Mouse (Mus musculus) liver, postnatal 0 days (tissue): ENCODE results near the gene Cnga1. TPM values are rescaled to one million over a fixed set of nuclear protein-coding genes. Genes with fewer than 3 reads are reported as not detected.

Experiments used
- ATAC-seq: fragments of 200-750 bp; cut with Nextera tagmentation; 2 replicates; pipeline ENCODE4 v1.8.0; 2017; ENCODE audit warnings: mild to moderate bottlenecking, moderate library complexity
- DNase-seq: peaks from one replicate; pipeline ENCODE4 v3.0.0-alpha.2; 2016
- H3K27ac ChIP-seq: fragments of 300-500 bp; sonication (generic); 2 replicates; pipeline ENCODE4 v1.5.1; 2014; ENCODE audit warnings: antibody characterized with exemption, moderate library complexity, mild to moderate bottlenecking, low read depth
- H3K27me3 ChIP-seq: fragments of 300-500 bp; sonication (generic); 2 replicates; pipeline ENCODE4 v1.6.1; 2014; ENCODE audit warnings: low read length, control low read depth, mixed read lengths; ENCODE audit not compliant: insufficient read depth
- H3K36me3 ChIP-seq: fragments of 300-500 bp; sonication (generic); replicated peaks from 2 replicates; pipeline ENCODE4 v1.6.1; 2014; ENCODE audit warnings: mild to moderate bottlenecking, control low read depth, low read length, moderate library complexity, mixed read lengths; ENCODE audit not compliant: insufficient read depth
- H3K4me1 ChIP-seq: fragments of 300-500 bp; sonication (generic); 2 replicates; pipeline ENCODE4 v1.6.1; 2014; ENCODE audit warnings: antibody characterized with exemption, mild to moderate bottlenecking, control low read depth; ENCODE audit not compliant: insufficient read depth
- H3K4me2 ChIP-seq: fragments of 300-500 bp; sonication (generic); 2 replicates; pipeline ENCODE4 v1.6.1; 2014; ENCODE audit warnings: low read depth, mild to moderate bottlenecking, low read length, moderate library complexity, mixed read lengths
- H3K4me3 ChIP-seq: fragments of 300-500 bp; sonication (generic); 2 replicates; pipeline ENCODE4 v1.5.1; 2014; ENCODE audit warnings: low read depth, low read length
- H3K9ac ChIP-seq: fragments of 300-500 bp; sonication (generic); replicated peaks from 2 replicates; pipeline ENCODE4 v1.6.1; 2014; ENCODE audit warnings: mild to moderate bottlenecking, moderate library complexity
- H3K9me3 ChIP-seq: fragments of 300-500 bp; sonication (generic); 2 replicates; pipeline ENCODE4 v1.6.1; 2016; ENCODE audit warnings: mild to moderate bottlenecking, control low read depth, low read length, mixed read lengths
- CTCF ChIP-seq: sonication (generic); IDR thresholded peaks from 2 replicates; pipeline ENCODE4 v1.5.1; 2016; ENCODE audit warnings: antibody characterized with exemption, low read depth
- EP300 ChIP-seq: IDR thresholded peaks from 2 replicates; pipeline ENCODE4 v1.6.1; 2016; ENCODE audit warnings: antibody characterized with exemption, low read depth, mild to moderate bottlenecking
- WGBS: fragments of 180-500 bp; shearing (Covaris S2); extraction: QIAGEN DNeasy Blood & Tissue Kit; methylation state at CpG from one replicate; pipeline ENCODE4 v1.1.7; 2014; ENCODE audit not compliant: insufficient replicate concordance; 5-methylcytosine and 5-hydroxymethylcytosine counted together
- polyA plus RNA-seq: library from polyadenylated mRNA; unstranded; fragments of >200 nt; fragmentation: Nextera tagmentation; extraction: Ambion mirVana; gene quantifications from 2 replicates; pipeline ENCODE4 v1.2.1, GENCODE M21; 2015

Gene Cnga1
- not detected in 2 replicates for polyA plus RNA-seq

- Histone ChIP-seq H3K9ac (no peak within 1 kb of the TSS), H3K4me3 (no peak within 1 kb of the TSS), H3K4me1 (peaks cover 8% of the 10 kb centered on the region), H3K9me3 (no peaks in the 10 kb centered on the region), H3K4me2 (no peak within 1 kb of the TSS), H3K27me3 (no peaks in the 10 kb centered on the region), H3K36me3 (no peaks in the 10 kb centered on the region), H3K27ac (no peak within 1 kb of the TSS)
- no peak for ATAC-seq
- no peak for TF ChIP-seq CTCF
- TF ChIP-seq EP300: no peak
- WGBS: 77% methylated on average over 1 of the region's 1 CpGs
- no peak for DNase-seq
These were observed at the start of gene Cnga1 for GRCm38 (mm10) chr5:72644175-72644574. Gene Cnga1 (minus strand): TSS chr5:72644275.

DNA sequence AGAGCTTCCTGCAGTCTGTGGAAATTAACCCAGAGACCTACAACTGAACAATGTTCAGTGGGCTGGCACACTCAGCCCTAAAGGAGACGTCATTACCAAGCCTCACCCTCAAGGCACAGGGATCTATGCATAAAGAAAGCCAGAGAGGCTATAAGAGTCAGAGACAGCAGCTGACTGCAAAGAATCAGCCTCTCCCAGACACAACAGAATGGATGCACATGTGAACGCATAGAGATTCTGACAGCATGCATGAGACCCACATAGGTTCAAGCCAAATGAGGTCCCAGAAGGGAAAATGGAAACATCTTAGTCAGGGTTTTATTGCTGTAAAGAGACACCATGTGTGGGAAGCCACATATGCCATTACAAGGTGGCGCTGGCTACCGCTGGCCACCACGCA is 46.4 kb upstream of the Cnga1 start:
- Histone ChIP-seq H3K9me3 (no peaks in the 10 kb centered on the region), H3K4me3 (no peak overlapping the region), H3K4me2 (no peak overlapping the region), H3K27ac (no peak overlapping the region), H3K9ac (no peak overlapping the region), H3K36me3 (no peaks in the 10 kb centered on the region), H3K4me1 (no peaks in the 10 kb centered on the region), H3K27me3 (no peaks in the 10 kb centered on the region)
- no peak for TF ChIP-seq CTCF
- no peak for ATAC-seq
- 87% methylated on average over 5 of the region's 5 CpGs for WGBS
- DNase-seq: no peak

DNA sequence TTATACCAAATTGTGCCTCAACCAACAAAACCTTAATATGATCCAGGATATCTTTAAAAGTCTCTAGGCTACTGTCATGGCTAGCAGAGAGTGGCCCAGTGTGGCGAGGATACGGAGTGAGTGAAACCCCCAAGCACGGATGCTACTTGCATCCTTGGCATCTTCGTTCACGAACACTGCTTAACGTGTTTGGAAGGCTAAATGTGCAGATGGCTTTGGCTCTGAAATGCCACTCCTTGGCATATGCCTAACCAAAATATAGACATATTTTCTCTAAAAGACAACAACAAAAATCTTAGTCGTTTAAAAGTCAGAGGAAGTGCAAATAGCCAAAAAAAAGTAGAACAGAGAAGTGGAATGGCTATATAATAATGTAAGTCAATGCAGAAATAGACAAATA is 45.5 kb upstream of the Cnga1 start:
- no peak for DNase-seq
- H3K36me3 ChIP-seq: no peaks in the 10 kb centered on the region

DNA sequence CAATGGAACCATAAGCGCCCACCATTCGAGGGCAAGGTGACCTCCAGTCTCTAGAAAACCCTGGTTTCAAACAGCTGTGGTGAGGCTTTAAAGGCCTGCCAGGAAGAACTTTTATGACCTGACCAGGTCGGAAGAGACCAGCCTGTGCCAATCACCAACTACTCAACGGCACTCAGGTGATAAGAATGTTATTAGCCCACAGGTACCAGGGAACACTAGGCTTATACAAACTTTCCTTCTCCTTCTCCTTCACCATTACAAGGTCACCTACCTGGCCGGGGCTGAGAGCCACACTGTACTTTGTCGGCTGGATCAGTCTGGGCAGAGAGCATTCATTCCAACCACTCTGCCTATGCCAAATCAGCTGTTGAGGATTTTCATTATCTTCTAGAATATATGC is 37.4 kb upstream of the Cnga1 start:
- WGBS: 66% methylated on average over 6 of the region's 6 CpGs
- DNase-seq (no peak), ATAC-seq (no peak)
- Histone ChIP-seq H3K27ac (no peak overlapping the region), H3K4me3 (no peak overlapping the region), H3K36me3 (no peaks in the 10 kb centered on the region), H3K4me1 (no peaks in the 10 kb centered on the region), H3K9ac (no peak overlapping the region), H3K4me2 (no peak overlapping the region), H3K9me3 (no peaks in the 10 kb centered on the region), H3K27me3 (no peaks in the 10 kb centered on the region)
- TF ChIP-seq CTCF: no peak

More for the DNA sequence above, 45.5 kb upstream of the Cnga1 start:
- WGBS: 77% methylated on average over 7 of the region's 7 CpGs
- H3K9ac ChIP-seq: no peak overlapping the region
- no peak for ATAC-seq
- no peak overlapping the region for H3K27ac ChIP-seq
- no peaks in the 10 kb centered on the region for H3K4me1 ChIP-seq
- H3K4me3 ChIP-seq: no peak overlapping the region
- H3K27me3 ChIP-seq: no peaks in the 10 kb centered on the region
- no peak overlapping the region for H3K4me2 ChIP-seq
- H3K9me3 ChIP-seq: no peaks in the 10 kb centered on the region
- TF ChIP-seq CTCF: no peak
- no peak for TF ChIP-seq EP300

GRCm38 (mm10) chr5:72674994-72675542 is 31.0 kb upstream of the Cnga1 start:
- no peak for DNase-seq

GRCm38 (mm10) chr5:72671017-72671699 is 27.1 kb upstream of the Cnga1 start:
- 0 out of 2 replicates have a peak, but pooled peaks cover 2% of the 10 kb centered on the region for H3K4me1 ChIP-seq
- H3K9me3 ChIP-seq: no peaks in the 10 kb centered on the region
- no peak overlapping the region for H3K27ac ChIP-seq
- no peaks in the 10 kb centered on the region for H3K27me3 ChIP-seq
- H3K9ac ChIP-seq: no peak overlapping the region
- WGBS: 77% methylated on average over 8 of the region's 8 CpGs
- H3K4me2 ChIP-seq: no peak overlapping the region
- no peak for DNase-seq
- H3K4me3 ChIP-seq: no peak overlapping the region
- peaks cover 3% of the 10 kb centered on the region; the same call in 1 of the 2 replicates for H3K36me3 ChIP-seq
- TF ChIP-seq EP300 (no peak), CTCF (no peak)
- ATAC-seq: peak; percentile 20; the same call in 1 of the 2 replicates

More at GRCm38 (mm10) chr5:72674994-72675542, 31.0 kb upstream of the Cnga1 start:
- WGBS: 76% methylated on average over 9 of the region's 9 CpGs
- Histone ChIP-seq H3K4me3 (no peak overlapping the region), H3K9me3 (no peaks in the 10 kb centered on the region), H3K4me1 (no peaks in the 10 kb centered on the region), H3K36me3 (0 out of 2 replicates have a peak, but pooled peaks cover 3% of the 10 kb centered on the region), H3K27me3 (no peaks in the 10 kb centered on the region), H3K4me2 (no peak overlapping the region), H3K27ac (no peak overlapping the region), H3K9ac (no peak overlapping the region)
- TF ChIP-seq EP300 (no peak), CTCF (no peak)
- no peak for ATAC-seq
